31 mouse cellular contexts compared by ENCODE assay signal in genomic region chr3:146848112-146848511, GRCm38 (mm10). TPM values are rescaled to one million over a fixed set of nuclear protein-coding genes. Genes with fewer than 3 reads are reported as not detected.
A peak's percentile ranks its signal among the peaks of the same experiment; 100 is the strongest.
DNase-seq lines count a peak whose midpoint lies in the region; ATAC-seq and TF ChIP-seq lines count a peak whose summit lies in the region.
"Had no signal": no experiment of that assay in that cellular context is flagged by ENCODE, and none has a peak within 500 bp of the region (broad histone marks: within the 10 kb centered on the region; RNA-seq: fewer than 3 reads in every experiment).

No protein-coding gene starts in this region.

- peaks cover 4% of the 10 kb centered on the region; the same call in 1 of the 2 replicates for H3K27me3 ChIP-seq in heart, embryonic 10.5 days (ENCODE audit: insufficient read depth, poor library complexity, severe bottlenecking)
- H3K27me3 ChIP-seq in heart, embryonic 16.5 days (ENCODE audit: control insufficient read depth, insufficient read depth, low read length), result no peaks in the 10 kb centered on the region; the same call in 1 of the 2 replicates
- peaks cover 3% of the 10 kb centered on the region; the same call in 1 of the 2 replicates for H3K27me3 ChIP-seq in liver, postnatal 0 days (ENCODE audit: insufficient read depth, low read length)
- H3K27me3 ChIP-seq: CH12.LX; forebrain, embryonic 12.5 days; forebrain, embryonic 15.5 days; hindbrain, embryonic 13.5 days; intestine, embryonic 15.5 days; Patski had no signal

- H3K4me3 ChIP-seq in heart, embryonic 10.5 days, result no peak overlapping the region
- no peak overlapping the region for H3K4me3 ChIP-seq in heart, embryonic 16.5 days (ENCODE audit: low read length)
- no peak overlapping the region for H3K4me3 ChIP-seq in liver, postnatal 0 days (ENCODE audit: low read depth, low read length)
- H3K4me3 ChIP-seq: embryonic facial prominence, embryonic 10.5 days; embryonic facial prominence, embryonic 13.5 days; erythroblast, embryonic 14.5 days; forebrain, embryonic 12.5 days; forebrain, embryonic 15.5 days; hindbrain, embryonic 10.5 days; hindbrain, embryonic 13.5 days; intestine, embryonic 15.5 days had no signal

- no peak overlapping the region for H3K4me2 ChIP-seq in heart, embryonic 16.5 days (ENCODE audit: low read depth, low read length)
- no peak overlapping the region for H3K4me2 ChIP-seq in liver, postnatal 0 days (ENCODE audit: low read depth, low read length)
- H3K4me2 ChIP-seq: embryonic facial prominence, embryonic 13.5 days; forebrain, embryonic 12.5 days; forebrain, embryonic 15.5 days; hindbrain, embryonic 13.5 days; intestine, embryonic 15.5 days had no signal

- no peak overlapping the region for H3K9ac ChIP-seq in heart, embryonic 16.5 days (ENCODE audit: low read length)
- H3K9ac ChIP-seq in liver, postnatal 0 days (replicated peaks), result no peak overlapping the region
- H3K9ac ChIP-seq: embryonic facial prominence, embryonic 13.5 days; forebrain, embryonic 12.5 days; forebrain, embryonic 15.5 days; hindbrain, embryonic 13.5 days; intestine, embryonic 15.5 days had no signal

- no peaks in the 10 kb centered on the region for H3K9me3 ChIP-seq in heart, embryonic 10.5 days
- no peaks in the 10 kb centered on the region for H3K9me3 ChIP-seq in heart, embryonic 16.5 days (replicated peaks; ENCODE audit: control insufficient read depth, low read length)
- H3K9me3 ChIP-seq in liver, postnatal 0 days (ENCODE audit: low read length), result no peaks in the 10 kb centered on the region
- H3K9me3 ChIP-seq: embryonic facial prominence, embryonic 10.5 days; embryonic facial prominence, embryonic 13.5 days; forebrain, embryonic 12.5 days; forebrain, embryonic 15.5 days; G1E; hindbrain, embryonic 10.5 days; hindbrain, embryonic 13.5 days; intestine, embryonic 15.5 days had no signal

- no peak for ATAC-seq in heart, embryonic 16.5 days (replicated peaks; ENCODE audit: extremely low read depth, insufficient read depth, low FRiP score)
- ATAC-seq in liver, postnatal 0 days, result no peak
- ATAC-seq: forebrain, embryonic 15.5 days; hindbrain, embryonic 16.5 days; intestine, embryonic 15.5 days; Patski had no signal

- intact Hi-C loops in heart, postnatal 25 days (cut with DNase I), result no loop called here

- 0 out of 2 replicates have a peak, but pooled peaks have one; percentile 25 for TF ChIP-seq EP300 in liver, postnatal 0 days (IDR thresholded peaks at IDR 0.05; ENCODE audit: low read depth)

- no peak for TF ChIP-seq CTCF in liver, postnatal 0 days (IDR thresholded peaks at IDR 0.05; ENCODE audit: low read depth)

- H3K27ac ChIP-seq in heart, embryonic 10.5 days, result no peak overlapping the region
- peak overlapping the region; percentile 14; the same call in 1 of the 2 replicates for H3K27ac ChIP-seq in heart, embryonic 16.5 days (ENCODE audit: low read length)
- H3K27ac ChIP-seq in liver, postnatal 0 days (ENCODE audit: low read depth), result no peak overlapping the region
- H3K27ac ChIP-seq: embryonic facial prominence, embryonic 10.5 days; embryonic facial prominence, embryonic 13.5 days; forebrain, embryonic 12.5 days; forebrain, embryonic 15.5 days; hindbrain, embryonic 10.5 days; hindbrain, embryonic 13.5 days; intestine, embryonic 15.5 days had no signal

- no peaks in the 10 kb centered on the region for H3K36me3 ChIP-seq in heart, embryonic 10.5 days
- H3K36me3 ChIP-seq in heart, embryonic 16.5 days (ENCODE audit: control insufficient read depth, insufficient read depth), result no peaks in the 10 kb centered on the region
- H3K36me3 ChIP-seq in liver, postnatal 0 days (replicated peaks; ENCODE audit: insufficient read depth, low read length), result no peaks in the 10 kb centered on the region
- H3K36me3 ChIP-seq: embryonic facial prominence, embryonic 10.5 days; embryonic facial prominence, embryonic 13.5 days; forebrain, embryonic 12.5 days; forebrain, embryonic 15.5 days; G1E; hindbrain, embryonic 10.5 days; hindbrain, embryonic 13.5 days; intestine, embryonic 15.5 days had no signal

- H3K4me1 ChIP-seq in heart, embryonic 10.5 days, result peaks cover 10% of the 10 kb centered on the region; the same call in 1 of the 2 replicates
- H3K4me1 ChIP-seq in heart, embryonic 16.5 days (ENCODE audit: control insufficient read depth, insufficient read depth, low read length), result 0 out of 2 replicates have a peak, but pooled peaks cover 2% of the 10 kb centered on the region
- H3K4me1 ChIP-seq in liver, postnatal 0 days (ENCODE audit: insufficient read depth), result peaks cover 4% of the 10 kb centered on the region; the same call in 1 of the 2 replicates
- H3K4me1 ChIP-seq: intestine, embryonic 15.5 days had no signal

- 69% methylated on average over 8 of the region's 8 CpGs for WGBS in heart, embryonic 10.5 days
- 71% methylated on average over 8 of the region's 8 CpGs for WGBS in heart, embryonic 16.5 days
- 60% methylated on average over 8 of the region's 8 CpGs for WGBS in liver, postnatal 0 days (ENCODE audit: insufficient replicate concordance)

- DNase-seq in heart, adult 11 months, result peak; percentile 82
- no peak for DNase-seq in heart, embryonic 10.5 days (ENCODE audit: low spot score)
- no peak for DNase-seq in heart, postnatal 25 days (ENCODE audit: low spot score)
- no peak for DNase-seq in liver, postnatal 0 days
- no peak for DNase-seq in liver
- DNase-seq in lung, postnatal 36 days, result peak; percentile 16
- no peak for DNase-seq in lung, postnatal 10 days
- DNase-seq: adrenal gland, postnatal 10 days; adrenal gland, postnatal 36 days; B cell, adult 2 months; cerebellum, adult 11 months; cerebellum, adult 2 months; cerebellum, postnatal 10 days; cerebellum, postnatal 36 days; embryo, embryonic 11 days; gastrocnemius, postnatal 14 days; heart, postnatal 14 days; kidney, adult 11 months had no signal

RNA-seq across cellular contexts. Expression of gene Ttll7, which starts 4.1 kb away (rescaled TPM):
- 2.0 TPM in 2 replicates for polyA plus RNA-seq in heart, embryonic 10.5 days (2016; fragmentation: Nextera tagmentation; extraction: Ambion mirVana)
- polyA plus RNA-seq in heart, embryonic 16.5 days (2015; fragmentation: Nextera tagmentation; extraction: Ambion mirVana), result 1.2 and 1.4 TPM in 2 replicates
- total RNA-seq in heart, postnatal 25 days (2021), result 1 to 10 TPM; 3.3 to 4.7 TPM
- polyA plus RNA-seq in liver, postnatal 0 days (2015; fragmentation: Nextera tagmentation; extraction: Ambion mirVana), result 0.52 and 0.79 TPM in 2 replicates
- polyA plus RNA-seq: erythroblast, embryonic 14.5 days; G1E had no signal

RNA-seq across cellular contexts. Expression of gene Prkacb, which starts 35.3 kb away (rescaled TPM):
- polyA plus RNA-seq in heart, embryonic 10.5 days (2016; fragmentation: Nextera tagmentation; extraction: Ambion mirVana), result 50.0 and 52.9 TPM in 2 replicates
- polyA plus RNA-seq in heart, embryonic 16.5 days (2015; fragmentation: Nextera tagmentation; extraction: Ambion mirVana), result 52.6 and 53.5 TPM in 2 replicates
- total RNA-seq in heart, postnatal 25 days (2021), result 10 to 100 TPM; 61.9 to 64.4 TPM
- polyA plus RNA-seq in liver, postnatal 0 days (2015; fragmentation: Nextera tagmentation; extraction: Ambion mirVana), result 14.1 and 15.4 TPM in 2 replicates

Comparison
In these comparisons a context has a peak if more than half of its experiments do, and no peak if none do; other contexts are left out.
1. DNase-seq: peak in heart, adult 11 months (single experiment) and lung, postnatal 36 days (single experiment); none in heart, embryonic 10.5 days (single experiment), heart, postnatal 25 days (single experiment), liver, postnatal 0 days (single experiment), liver (single experiment) and lung, postnatal 10 days (single experiment).